Mouse (Mus musculus): ENCODE measurements around the gene Camsap3.

- TF ChIP-seq TAL1 (IDR thresholded peaks at IDR 0.05; ENCODE audit: low read length) (no peak), GATA1 (IDR thresholded peaks at IDR 0.05; ENCODE audit: low read length) (no peak)
These were observed 38.4 kb downstream of the Camsap3 start, which contains the start of gene Pcp2 for GRCm38 (mm10) chr8:3625445-3625844.
